Mouse (Mus musculus) liver, embryonic 18 days (tissue): ENCODE data around the gene Oaf. TPM values are rescaled to one million over a fixed set of nuclear protein-coding genes. Genes with fewer than 3 reads are reported as not detected.

Source experiments
- polyA plus RNA-seq: library from polyadenylated mRNA; depleted of rRNA; stranded (reverse); fragments of >200 nt; gene quantifications from 2 replicates; pipeline ENCODE4 v1.2.3, GENCODE M21; 2012; rRNA removed

Oaf gene
- polyA plus RNA-seq = 36.4 and 37.8 TPM in 2 replicates

DNA sequence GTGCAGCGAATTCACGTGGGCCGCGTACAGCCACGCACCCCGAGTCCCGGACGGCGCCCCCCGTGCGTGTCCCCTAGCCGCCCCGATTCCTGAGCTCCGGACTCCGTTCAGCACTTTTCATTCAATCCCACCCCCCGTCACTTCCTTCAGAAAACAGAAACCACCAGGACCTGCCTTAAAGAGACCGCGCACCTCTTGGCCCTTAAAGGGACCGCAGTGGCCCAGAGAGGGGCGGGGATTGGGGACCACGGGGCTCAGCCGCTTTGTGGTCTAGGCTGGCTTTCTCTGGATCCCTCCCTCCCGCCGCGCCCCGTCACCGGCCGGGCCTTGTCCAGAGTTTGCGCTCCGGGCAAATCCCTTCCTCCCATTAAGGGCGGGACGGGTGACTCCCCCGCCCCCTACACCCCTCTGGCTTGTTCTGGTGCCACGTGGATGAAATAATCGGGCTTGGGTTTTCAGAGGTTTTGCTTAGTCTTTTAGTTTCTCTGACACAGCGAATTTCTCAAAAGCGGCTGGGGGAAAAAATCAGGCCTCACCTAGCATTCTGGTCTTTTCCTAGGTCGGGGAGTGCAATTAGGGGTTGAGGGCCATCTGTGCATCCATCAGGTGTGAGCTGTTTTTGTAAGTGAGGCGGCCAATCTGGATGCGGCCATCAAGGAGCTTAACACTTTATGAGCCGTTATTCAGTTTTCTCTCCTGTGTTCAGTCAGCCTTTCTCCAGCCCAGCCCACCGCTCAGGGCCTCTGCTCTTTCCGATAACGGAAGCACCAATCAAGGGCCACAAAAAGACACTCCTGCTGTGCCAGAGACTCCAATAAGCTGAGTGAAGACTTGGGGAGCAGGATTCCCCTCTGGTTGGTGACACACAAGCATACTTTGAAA is at the start of gene Oaf:
Gene Oaf, minus strand, starts transcription at position 200 of the 882 bp plus-strand sequence.

GRCm38 (mm10) chr9:43210190-43210682 is 29.5 kb downstream of the Oaf start, which contains the start of gene Pou2f3:
Pou2f3 (minus strand) TSS chr9:43210369.

Other genes starting within 250 kb of the Oaf start
- 7.4 and 9.4 TPM in 2 replicates for gene Arhgef12, start 132.7 kb downstream of the Oaf start, polyA plus RNA-seq
- 2.3 and 2.6 TPM in 2 replicates for gene Tmem136, start 123.3 kb downstream of the Oaf start, polyA plus RNA-seq
- 0.02 TPM in 1 of 2 replicates, not detected in the other for gene Pou2f3, start 29.5 kb downstream of the Oaf start, polyA plus RNA-seq
- gene Trim29, start 70.9 kb upstream of the Oaf start, polyA plus RNA-seq = 0.01 and 0.02 TPM in 2 replicates